Mouse (Mus musculus) activated CD4-positive, CD25-positive, alpha-beta regulatory T cell, adult 4 months (primary cell): ENCODE data around the gene Rabl2. TPM values are rescaled to one million over a fixed set of nuclear protein-coding genes. Genes with fewer than 3 reads are reported as not detected.

Source experiments
- ATAC-seq: one replicate; pipeline ENCODE4 v1.8.0; 2017
- polyA plus RNA-seq, 2 experiments: library from polyadenylated mRNA; unstranded; fragments of 100-300 nt; shearing (Covaris generic); gene quantifications; one replicate each; pipeline ENCODE4 v1.2.1; 2017

The Rabl2 gene
- 1 to 10 TPM in 1 of 2 experiments, under 1 TPM in 1; 0.88 to 2.6 TPM for polyA plus RNA-seq

DNA sequence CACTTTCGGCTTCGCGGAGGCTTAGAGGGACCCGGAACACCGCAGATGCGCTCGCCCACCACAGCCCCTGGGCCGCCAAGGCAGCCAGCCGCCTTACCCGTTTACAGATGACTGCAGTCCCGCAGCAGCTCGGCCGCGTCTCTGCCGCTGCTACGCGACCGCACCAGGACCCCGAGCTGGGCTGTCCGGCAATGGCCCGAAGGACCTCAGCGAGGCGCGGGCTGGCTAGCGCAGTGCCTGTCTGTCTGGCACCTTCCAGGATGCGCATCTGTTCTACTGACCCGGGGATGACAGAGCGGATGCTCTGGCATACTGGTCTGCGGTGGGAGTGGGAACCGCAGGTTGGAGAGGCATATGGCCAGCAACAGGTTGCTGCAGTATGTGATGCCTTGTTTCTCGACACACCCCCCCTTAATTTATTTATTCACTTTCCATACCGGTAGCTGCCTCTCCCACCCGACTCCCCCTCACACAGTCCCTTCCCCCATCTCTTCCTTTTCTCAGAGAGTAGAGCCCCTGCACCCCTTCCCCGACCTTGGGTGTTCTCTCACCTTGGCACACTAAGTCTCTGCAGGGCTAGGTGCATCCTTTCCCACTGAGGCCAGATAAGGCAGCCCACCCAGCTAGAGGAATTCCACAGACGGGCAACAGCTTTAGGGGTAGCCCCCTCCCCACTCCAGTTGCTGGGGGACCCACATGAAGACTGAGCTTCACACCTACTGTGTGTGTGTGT, at the start of gene Rabl2:
TSS of gene Rabl2 (minus strand) at position 201 of the 733 bp plus-strand sequence.
- ATAC-seq, result peak; percentile 85

- no peak for ATAC-seq
These were observed 31.9 kb upstream of the Rabl2 start for GRCm38 (mm10) chr15:89623626-89623959.

- ATAC-seq, result no peak
These were observed 31.4 kb upstream of the Rabl2 start for GRCm38 (mm10) chr15:89622959-89623625.

- ATAC-seq, result no peak
These were observed 30.7 kb upstream of the Rabl2 start for GRCm38 (mm10) chr15:89622312-89622958.

DNA sequence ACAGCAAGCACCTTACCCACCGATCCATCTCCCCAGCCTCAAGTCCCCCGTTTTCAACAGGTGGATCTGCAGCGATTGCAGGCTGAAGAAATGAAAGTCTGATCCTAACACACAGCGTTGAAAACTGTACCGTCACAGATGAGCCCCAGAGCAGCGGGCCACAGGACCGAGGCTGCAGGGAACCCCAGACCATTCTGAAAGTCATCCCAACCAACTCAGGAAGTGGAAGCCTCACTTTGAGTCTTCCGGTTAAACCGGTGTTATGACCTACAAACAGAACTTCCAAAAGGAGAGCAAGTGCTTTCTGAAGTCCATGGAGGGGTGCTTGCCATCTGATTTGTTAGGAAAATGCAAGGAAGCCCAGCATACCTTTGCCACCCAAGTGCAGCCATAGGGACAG, 16.2 kb upstream of the Rabl2 start:
- no peak for ATAC-seq

- no peak for ATAC-seq
These were observed 15.8 kb upstream of the Rabl2 start for GRCm38 (mm10) chr15:89607480-89607879.

- no peak for ATAC-seq
These were observed 14.3 kb upstream of the Rabl2 start for GRCm38 (mm10) chr15:89605822-89606570.

- no peak for ATAC-seq
These were observed 825 bp upstream of the Rabl2 start for GRCm38 (mm10) chr15:89592548-89592947.

DNA sequence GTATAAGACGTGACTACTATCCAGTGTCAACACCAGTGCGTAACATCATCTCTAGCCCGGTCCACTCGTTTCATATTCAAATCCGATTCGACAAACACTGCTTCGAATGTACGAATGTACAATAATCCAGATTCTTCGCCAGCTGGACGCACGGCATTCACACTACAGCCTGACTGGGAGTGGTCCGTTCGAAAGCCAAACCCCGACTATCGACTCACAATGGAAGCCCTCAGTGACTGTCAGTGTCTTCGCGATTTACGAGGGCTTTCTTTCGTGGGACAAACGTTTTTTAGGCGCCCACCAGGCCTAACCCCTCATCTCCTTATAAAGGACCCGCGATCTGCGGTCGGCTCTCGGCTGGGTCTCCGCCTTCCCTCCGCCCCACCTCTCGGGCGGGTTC, 406 bp downstream of the Rabl2 start:
- no peak for ATAC-seq

DNA sequence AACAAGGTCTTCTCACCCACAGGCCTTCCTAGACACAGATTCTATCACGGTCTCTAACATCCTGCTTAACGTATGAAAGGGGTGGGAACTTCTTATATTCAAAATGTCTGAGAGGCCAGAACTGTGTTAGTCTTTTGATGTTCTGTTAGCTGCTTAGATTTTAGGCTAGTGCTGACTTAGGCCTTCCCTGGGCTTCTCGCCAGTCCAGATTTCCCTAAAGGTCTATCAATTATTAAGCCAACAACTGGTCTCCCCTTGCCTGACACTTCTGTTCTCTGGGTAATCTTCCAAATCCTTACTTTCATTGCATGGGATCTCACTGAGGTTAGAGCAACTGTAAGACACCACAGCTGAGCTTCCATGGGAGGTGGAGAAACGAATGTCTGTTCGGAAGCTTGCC, 2.6 kb downstream of the Rabl2 start:
- ATAC-seq, result no peak

DNA sequence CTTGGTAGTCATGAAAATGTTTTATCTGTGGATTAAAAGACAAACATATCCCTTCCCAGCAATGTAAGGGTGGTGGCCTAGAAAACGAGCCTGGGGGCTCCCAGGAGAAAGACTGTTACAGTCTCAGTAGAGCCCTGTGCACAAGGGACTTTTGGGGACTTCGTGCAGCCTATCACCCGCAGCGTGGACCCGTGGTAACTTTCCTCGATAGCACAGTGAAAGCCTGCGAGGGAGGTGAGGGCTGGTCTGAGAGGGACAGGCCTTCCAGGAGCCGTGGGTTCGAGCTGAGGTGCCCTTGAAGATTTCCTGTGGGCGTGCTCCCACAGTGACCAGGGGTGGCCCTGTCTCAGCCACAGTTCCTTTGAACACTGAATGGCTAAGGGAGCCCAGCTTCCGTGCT, 6.1 kb downstream of the Rabl2 start:
- ATAC-seq, result no peak

- no peak for ATAC-seq
These were observed 6.6 kb downstream of the Rabl2 start for GRCm38 (mm10) chr15:89585101-89585500.

- ATAC-seq, result no peak
These were observed 9.2 kb downstream of the Rabl2 start for GRCm38 (mm10) chr15:89582494-89582893.

DNA sequence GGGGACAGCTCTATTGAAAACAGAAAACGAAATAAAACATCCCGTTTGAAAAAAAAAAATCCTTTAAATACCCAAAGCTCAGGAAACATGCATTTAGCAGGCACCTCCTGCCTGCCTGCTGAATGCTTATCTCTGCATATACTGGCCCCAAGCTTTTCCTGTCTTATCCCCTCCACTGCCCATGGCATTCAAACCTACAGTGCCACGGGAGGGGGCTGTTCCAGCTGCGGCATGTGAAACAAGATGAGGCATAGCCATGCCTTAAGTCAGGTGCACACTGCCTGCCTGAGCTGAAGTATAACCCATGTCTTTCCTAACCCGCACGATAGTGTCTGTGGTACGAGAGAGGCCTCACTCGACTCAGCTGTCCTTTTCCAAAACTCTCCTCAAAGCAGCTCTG, 19.6 kb downstream of the Rabl2 start:
- ATAC-seq, result no peak

DNA sequence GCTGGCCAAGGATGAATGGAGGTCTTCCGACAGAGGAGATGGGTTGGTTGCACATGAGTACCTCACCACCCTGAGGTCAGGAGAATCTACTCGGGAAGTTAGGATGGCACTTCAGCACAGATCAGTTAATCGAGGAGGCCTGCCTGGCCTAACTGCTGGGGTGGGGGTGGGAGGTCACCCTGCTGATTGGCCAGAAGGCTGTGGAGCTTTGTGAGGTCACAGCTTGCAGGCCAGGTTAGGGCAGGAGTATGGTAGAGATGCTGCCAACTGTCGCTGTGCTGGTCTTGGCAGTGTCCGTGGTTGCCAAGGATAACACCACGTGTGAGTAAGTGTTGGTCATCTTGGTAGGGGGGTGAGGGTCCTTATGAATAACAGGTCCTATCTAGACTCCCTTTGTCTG, 23.6 kb downstream of the Rabl2 start, which contains the start of gene Acr:
TSS of gene Acr (plus strand) at position 213 of the 400 bp plus-strand sequence.
- no peak for ATAC-seq

DNA sequence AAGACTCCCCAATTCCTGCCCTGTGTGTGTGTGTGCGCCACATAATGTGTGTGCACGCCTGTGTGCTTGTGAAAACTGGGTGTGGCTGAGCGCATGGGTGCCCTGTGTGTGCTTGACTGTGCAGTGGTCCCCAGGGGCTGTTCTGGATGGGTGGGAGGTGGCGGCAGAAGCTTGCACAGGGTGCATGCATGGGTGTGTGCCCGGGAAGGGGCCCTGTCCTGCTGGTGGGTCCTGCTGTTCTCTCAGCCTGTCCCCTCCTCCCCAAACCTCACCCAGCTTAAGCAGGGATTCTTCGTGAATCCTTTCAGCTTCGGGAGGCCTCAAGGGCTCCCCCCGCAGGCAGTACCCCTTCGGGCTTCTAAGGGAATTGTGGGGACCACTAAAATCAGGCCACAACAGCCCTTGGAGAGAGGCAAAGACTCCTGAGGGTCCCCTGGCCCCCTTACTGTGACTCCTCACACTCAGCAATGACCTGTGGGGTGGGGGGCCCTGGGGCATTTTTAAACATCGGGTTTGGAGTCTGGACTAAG, 32.5 kb downstream of the Rabl2 start:
- ATAC-seq, result no peak

DNA sequence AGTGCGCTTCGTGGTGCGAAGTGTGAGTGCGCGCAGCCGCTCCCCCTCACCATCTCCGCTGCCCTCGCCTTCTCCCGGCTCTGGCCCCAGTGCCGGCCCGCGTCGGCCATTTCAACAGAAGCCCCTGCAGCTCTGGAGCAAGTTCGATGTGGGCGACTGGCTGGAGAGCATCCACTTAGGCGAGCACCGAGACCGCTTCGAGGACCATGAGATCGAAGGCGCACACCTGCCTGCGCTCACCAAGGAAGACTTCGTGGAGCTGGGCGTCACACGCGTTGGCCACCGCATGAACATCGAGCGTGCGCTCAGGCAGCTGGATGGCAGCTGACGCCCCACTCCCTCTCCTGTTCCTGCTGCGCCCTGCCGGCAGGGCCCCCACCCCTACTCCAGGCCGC, 33.7 kb downstream of the Rabl2 start:
- ATAC-seq, result no peak

DNA sequence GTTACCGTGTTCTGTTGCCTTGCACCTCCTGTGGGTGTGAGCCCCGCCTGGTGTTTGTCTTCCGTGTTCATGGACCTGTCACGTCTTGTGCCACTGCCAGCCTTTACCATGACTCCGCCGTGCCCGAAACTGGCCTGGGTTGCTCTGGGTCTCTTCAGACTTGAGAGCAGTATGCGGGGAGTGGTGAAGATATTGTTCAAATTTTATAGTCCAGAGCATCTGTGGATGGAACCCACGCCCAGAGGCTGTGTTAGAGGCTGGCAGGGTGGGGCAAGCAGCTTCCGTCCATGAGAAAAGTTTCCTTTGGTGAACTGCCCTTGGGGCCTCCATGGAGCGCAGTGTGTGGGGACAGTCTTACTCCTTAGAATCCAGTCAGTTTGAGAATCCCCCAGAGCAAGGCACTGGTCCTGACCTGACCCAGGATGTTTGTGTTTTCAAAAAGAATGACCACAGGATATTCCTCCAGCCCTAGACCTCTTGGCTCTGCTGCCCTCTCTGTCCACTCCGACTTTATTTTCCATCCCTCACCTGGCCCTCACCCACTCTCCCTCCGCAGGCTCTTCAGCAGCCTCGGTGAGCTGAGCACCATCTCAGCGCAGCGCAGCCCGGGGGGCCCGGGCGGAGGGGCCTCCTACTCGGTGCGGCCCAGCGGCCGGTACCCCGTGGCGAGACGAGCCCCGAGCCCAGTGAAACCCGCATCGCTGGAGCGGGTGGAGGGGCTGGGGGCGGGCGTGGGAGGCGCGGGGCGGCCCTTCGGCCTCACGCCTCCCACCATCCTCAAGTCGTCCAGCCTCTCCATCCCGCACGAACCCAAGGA, 34.3 kb downstream of the Rabl2 start:
- ATAC-seq, result no peak

DNA sequence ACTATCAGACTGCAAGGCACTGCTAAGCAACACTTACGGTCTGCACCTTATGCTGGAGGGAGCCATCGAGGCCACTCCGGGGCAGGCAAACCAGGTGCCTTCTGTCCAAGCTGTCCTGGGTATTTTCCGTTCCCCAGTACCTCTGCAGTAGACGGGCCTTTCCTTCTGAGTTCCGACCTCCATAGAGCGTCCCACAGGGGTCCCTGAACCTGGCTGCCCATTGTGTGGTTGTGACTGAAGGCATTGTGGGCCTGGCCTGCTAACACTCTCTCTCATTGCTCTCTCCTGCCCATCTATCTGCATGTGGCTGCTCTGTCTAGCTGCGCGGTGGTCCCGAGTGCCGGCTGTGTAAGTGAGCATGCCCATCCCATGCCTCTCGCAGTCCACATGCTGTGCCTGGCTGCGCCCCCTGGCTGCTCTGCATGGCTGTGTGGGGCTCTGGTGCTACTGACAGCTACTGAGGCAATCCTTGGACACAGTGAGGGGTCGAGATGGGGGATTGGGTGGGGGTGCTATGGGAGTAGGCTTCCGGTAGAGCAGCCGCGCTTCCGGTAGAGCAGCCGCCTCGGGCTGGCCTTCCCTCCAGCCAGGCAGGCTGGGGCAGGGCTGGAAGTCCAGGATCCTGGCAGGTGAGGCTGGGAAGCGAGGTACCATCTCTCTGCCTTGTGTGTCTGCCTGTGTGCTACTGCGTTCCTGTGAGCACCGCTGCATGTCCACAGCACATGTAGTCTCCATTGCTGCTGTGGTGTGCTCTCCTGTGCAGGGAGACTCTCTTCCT, 35.1 kb downstream of the Rabl2 start:
- ATAC-seq, result no peak

- no peak for ATAC-seq
These were observed 36.1 kb downstream of the Rabl2 start for GRCm38 (mm10) chr15:89555591-89555990.

- ATAC-seq, result no peak
These were observed 40.0 kb downstream of the Rabl2 start for GRCm38 (mm10) chr15:89551733-89552132.
